Comparison of ENCODE assay signal across 9 mouse cellular contexts in genomic region chr15:98722854-98723253, GRCm38 (mm10). TPM values are rescaled to one million over a fixed set of nuclear protein-coding genes. Genes with fewer than 3 reads are reported as not detected.
DNase-seq lines count a peak whose midpoint lies in the region; ATAC-seq lines count a peak whose summit lies in the region.
"Had no signal": no experiment of that assay in that cellular context is flagged by ENCODE, and none has a peak within 500 bp of the region (broad histone marks: within the 10 kb centered on the region; RNA-seq: fewer than 3 reads in every experiment).

No protein-coding gene starts in this region.

- no peak for DNase-seq in kidney, adult 18-20 months
- DNase-seq in ZHBTc4 (ENCODE audit: low read depth, low spot score) = peak; percentile 44
- DNase-seq in induced T-regulatory cell, adult 2 months (ENCODE audit: low read depth) = peak; percentile 60
- DNase-seq in naive thymus-derived CD4-positive, alpha-beta T cell, adult 2 months (ENCODE audit: low read depth) = peak; percentile 46
- DNase-seq in frontal cortex, postnatal 14 days (ENCODE audit: low spot score in 2 of 2) = no peak
- DNase-seq in urinary bladder, postnatal 4 days (ENCODE audit: low spot score in 2 of 2) = no peak
- DNase-seq: gastrocnemius, postnatal 14 days; liver, embryonic 13.5 days had no signal

- peak overlapping the region; percentile 41 for H3K4me2 ChIP-seq in kidney, embryonic 15.5 days
- H3K4me2 ChIP-seq: liver, embryonic 13.5 days had no signal

- no peak overlapping the region for H3K9ac ChIP-seq in kidney, embryonic 15.5 days
- H3K9ac ChIP-seq: liver, embryonic 13.5 days had no signal

- no peaks in the 10 kb centered on the region for H3K36me3 ChIP-seq in kidney, embryonic 15.5 days
- H3K36me3 ChIP-seq: liver, embryonic 13.5 days had no signal

- 33% methylated on average over 14 of the region's 14 CpGs for WGBS in kidney, embryonic 15.5 days

- peaks cover 48% of the 10 kb centered on the region for H3K4me1 ChIP-seq in kidney, embryonic 15.5 days

- H3K27ac ChIP-seq in kidney, embryonic 15.5 days = no peak overlapping the region
- H3K27ac ChIP-seq: liver, embryonic 13.5 days had no signal

- H3K9me3 ChIP-seq in kidney, embryonic 15.5 days (replicated peaks) = no peaks in the 10 kb centered on the region
- H3K9me3 ChIP-seq: liver, embryonic 13.5 days had no signal

- 0 out of 2 replicates have a peak, but pooled peaks have one; percentile 46 for ATAC-seq in kidney, embryonic 15.5 days (replicated peaks; ENCODE audit: low FRiP score)

- peaks cover 10% of the 10 kb centered on the region; the same call in 1 of the 2 replicates for H3K27me3 ChIP-seq in kidney, embryonic 15.5 days

- H3K4me3 ChIP-seq in kidney, embryonic 15.5 days (replicated peaks) = no peak overlapping the region
- H3K4me3 ChIP-seq: liver, embryonic 13.5 days had no signal

RNA-seq across cellular contexts. Expression of gene Fkbp11, which starts 5.1 kb away (rescaled TPM):
- polyA plus RNA-seq in kidney, embryonic 15.5 days (2015; fragmentation: Nextera tagmentation; extraction: Ambion mirVana) = 40.3 and 40.5 TPM in 2 replicates

RNA-seq across cellular contexts. Expression of gene Ccdc65, which starts 14.8 kb away (rescaled TPM):
- polyA plus RNA-seq in kidney, embryonic 15.5 days (2015; fragmentation: Nextera tagmentation; extraction: Ambion mirVana) = 0.73 and 1.1 TPM in 2 replicates
- polyA plus RNA-seq: liver, embryonic 13.5 days had no signal

RNA-seq across cellular contexts. Expression of gene Arf3, which starts 40.2 kb away (rescaled TPM):
- 51.9 and 55.6 TPM in 2 replicates for polyA plus RNA-seq in kidney, embryonic 15.5 days (2015; fragmentation: Nextera tagmentation; extraction: Ambion mirVana)

RNA-seq across cellular contexts. Expression of gene Rnd1, which starts 45.6 kb away (rescaled TPM):
- 0.62 and 0.99 TPM in 2 replicates for polyA plus RNA-seq in kidney, embryonic 15.5 days (2015; fragmentation: Nextera tagmentation; extraction: Ambion mirVana)

RNA-seq across cellular contexts. Expression of gene Wnt10b, which starts 55.1 kb away (rescaled TPM):
- polyA plus RNA-seq in kidney, embryonic 15.5 days (2015; fragmentation: Nextera tagmentation; extraction: Ambion mirVana) = 0.12 and 0.31 TPM in 2 replicates
- polyA plus RNA-seq: liver, embryonic 13.5 days had no signal

Comparison
In these comparisons a context has a peak if more than half of its experiments do, and no peak if none do; other contexts are left out.
1. DNase-seq: peak in ZHBTc4 (single experiment), induced T-regulatory cell, adult 2 months (single experiment) and naive thymus-derived CD4-positive, alpha-beta T cell, adult 2 months (single experiment); none in kidney, adult 18-20 months (single experiment), frontal cortex, postnatal 14 days (0 of 2) and urinary bladder, postnatal 4 days (0 of 2).